Mouse (Mus musculus) bone marrow, adult 2 months (tissue): ENCODE measurements around the gene Tmx4. TPM values are rescaled to one million over a fixed set of nuclear protein-coding genes. Genes with fewer than 3 reads are reported as not detected.

Experiments used
- H3K27ac ChIP-seq: fragments of 200-500 bp; 2 replicates; pipeline ENCODE4 v1.5.1; 2012; ENCODE audit warnings: low read depth, mild to moderate bottlenecking, control low read depth, inconsistent platforms, low read length; ENCODE audit not compliant: control insufficient read depth, poor library complexity, insufficient read depth
- H3K4me1 ChIP-seq: fragments of 200-500 bp; 2 replicates; pipeline ENCODE4 v1.6.1; 2011; ENCODE audit warnings: low read length; ENCODE audit not compliant: control insufficient read depth, insufficient read depth
- H3K4me3 ChIP-seq: fragments of 200-500 bp; replicated peaks from 2 replicates; pipeline ENCODE3; 2011; ENCODE audit warnings: mild to moderate bottlenecking, low read depth, low read length, control low read depth; ENCODE audit not compliant: control insufficient read depth
- CTCF ChIP-seq: fragments of 200-500 bp; IDR thresholded peaks from 2 replicates; pipeline ENCODE4 v1.5.1; 2011; ENCODE audit warnings: low read length, control low read depth; ENCODE audit not compliant: control insufficient read depth, insufficient read depth
- POLR2A ChIP-seq: fragments of 200-500 bp; IDR thresholded peaks from 2 replicates; pipeline ENCODE4 v1.6.1; 2011; ENCODE audit warnings: low read depth, mild to moderate bottlenecking, control low read depth, low read length, borderline replicate concordance; ENCODE audit not compliant: control insufficient read depth
- WGBS: fragments of 180-500 bp; shearing (Covaris S2); methylation state at CpG from one replicate; pipeline ENCODE4 v1.1.7; 2018; 5-methylcytosine and 5-hydroxymethylcytosine counted together
- polyA plus RNA-seq: library from polyadenylated mRNA; stranded (reverse); fragments of >200 nt; gene quantifications from 2 replicates; pipeline ENCODE4 v1.2.4, GENCODE M21; 2011; ENCODE audit warnings: low replicate concordance; ENCODE audit not compliant: missing spikeins, insufficient read depth, insufficient read length

Tmx4 gene
- polyA plus RNA-seq, 1 experiment, result 18.2 TPM

GRCm38 (mm10) chr2:134544321-134545065, 99.5 kb downstream of the Tmx4 start:
- Histone ChIP-seq H3K4me3 (no peak overlapping the region), H3K27ac (no peak overlapping the region), H3K4me1 (no peaks in the 10 kb centered on the region; the same call in 1 of the 2 replicates)
- TF ChIP-seq POLR2A (no peak), CTCF (no peak)
- WGBS, result 9% methylated on average over 8 of the region's 8 CpGs

Other genes starting within 250 kb of the Tmx4 start
- 1.4 TPM in 1 of 2 replicates, not detected in the other for gene Hao1, start 89.8 kb downstream of the Tmx4 start, polyA plus RNA-seq
- gene Plcb1, start 141.9 kb upstream of the Tmx4 start, polyA plus RNA-seq, result 1.3 and 5.6 TPM in 2 replicates